Mouse (Mus musculus): ENCODE results near the gene Lrp6.

The Lrp6 gene

GRCm38 (mm10) chr6:134566818-134567485 lies at the start of gene Lrp6:
Lrp6 (minus strand) TSS chr6:134566965.
- DNase-seq (ENCODE audit: low spot score in 2 of 2): peak; percentile 71 to 89

GRCm38 (mm10) chr6:134614723-134615648 lies 48.2 kb upstream of the Lrp6 start:
- peak; percentile 76 to 82 for DNase-seq (ENCODE audit: low spot score in 2 of 2)

- DNase-seq (ENCODE audit: low spot score in 2 of 2): no peak
These were observed 47.6 kb upstream of the Lrp6 start for GRCm38 (mm10) chr6:134614322-134614721.

- no peak for DNase-seq (ENCODE audit: low spot score in 2 of 2)
These were observed 45.1 kb upstream of the Lrp6 start for GRCm38 (mm10) chr6:134611896-134612295.

- DNase-seq (ENCODE audit: low spot score in 2 of 2): no peak
These were observed 43.6 kb upstream of the Lrp6 start for GRCm38 (mm10) chr6:134610380-134610779.

- DNase-seq (ENCODE audit: low spot score in 2 of 2): no peak
These were observed 40.4 kb upstream of the Lrp6 start for GRCm38 (mm10) chr6:134606949-134607746.

GRCm38 (mm10) chr6:134606540-134606939 lies 39.8 kb upstream of the Lrp6 start:
- DNase-seq (ENCODE audit: low spot score in 2 of 2): no peak

- no peak for DNase-seq (ENCODE audit: low spot score in 2 of 2)
These were observed 38.4 kb upstream of the Lrp6 start for GRCm38 (mm10) chr6:134605196-134605595.

GRCm38 (mm10) chr6:134602371-134603003 lies 35.7 kb upstream of the Lrp6 start:
- no peak for DNase-seq (ENCODE audit: low spot score in 2 of 2)

- DNase-seq (ENCODE audit: low spot score in 2 of 2): no peak
These were observed 35.0 kb upstream of the Lrp6 start for GRCm38 (mm10) chr6:134601766-134602165.

GRCm38 (mm10) chr6:134601130-134601529 lies 34.4 kb upstream of the Lrp6 start:
- no peak for DNase-seq (ENCODE audit: low spot score in 2 of 2)

GRCm38 (mm10) chr6:134599239-134599638 lies 32.5 kb upstream of the Lrp6 start:
- no peak for DNase-seq (ENCODE audit: low spot score in 2 of 2)

GRCm38 (mm10) chr6:134597651-134598229 lies 31.0 kb upstream of the Lrp6 start:
- no peak for DNase-seq (ENCODE audit: low spot score in 2 of 2)

- DNase-seq (ENCODE audit: low spot score in 2 of 2): no peak
These were observed 28.0 kb upstream of the Lrp6 start for GRCm38 (mm10) chr6:134594569-134595442.

GRCm38 (mm10) chr6:134591614-134592013 lies 24.8 kb upstream of the Lrp6 start:
- no peak for DNase-seq (ENCODE audit: low spot score in 2 of 2)

- DNase-seq (ENCODE audit: low spot score in 2 of 2): no peak
These were observed 19.5 kb upstream of the Lrp6 start for GRCm38 (mm10) chr6:134586241-134586640.

GRCm38 (mm10) chr6:134584616-134585015 lies 17.9 kb upstream of the Lrp6 start:
- no peak for DNase-seq (ENCODE audit: low spot score in 2 of 2)

GRCm38 (mm10) chr6:134582110-134582509 lies 15.3 kb upstream of the Lrp6 start:
- no peak for DNase-seq (ENCODE audit: low spot score in 2 of 2)

GRCm38 (mm10) chr6:134579506-134579905 lies 12.7 kb upstream of the Lrp6 start:
- no peak for DNase-seq (ENCODE audit: low spot score in 2 of 2)

GRCm38 (mm10) chr6:134578039-134578438 lies 11.3 kb upstream of the Lrp6 start:
- DNase-seq (ENCODE audit: low spot score in 2 of 2): no peak
